Mouse (Mus musculus): Measurements from ENCODE around the gene Apoc4. TPM values are rescaled to one million over a fixed set of nuclear protein-coding genes. Genes with fewer than 3 reads are reported as not detected.
A peak's percentile ranks its signal among the peaks of the same experiment; 100 is the strongest.

The Apoc4 gene
- total RNA-seq, 4 experiments from 2014 or later, result not detected

DNA sequence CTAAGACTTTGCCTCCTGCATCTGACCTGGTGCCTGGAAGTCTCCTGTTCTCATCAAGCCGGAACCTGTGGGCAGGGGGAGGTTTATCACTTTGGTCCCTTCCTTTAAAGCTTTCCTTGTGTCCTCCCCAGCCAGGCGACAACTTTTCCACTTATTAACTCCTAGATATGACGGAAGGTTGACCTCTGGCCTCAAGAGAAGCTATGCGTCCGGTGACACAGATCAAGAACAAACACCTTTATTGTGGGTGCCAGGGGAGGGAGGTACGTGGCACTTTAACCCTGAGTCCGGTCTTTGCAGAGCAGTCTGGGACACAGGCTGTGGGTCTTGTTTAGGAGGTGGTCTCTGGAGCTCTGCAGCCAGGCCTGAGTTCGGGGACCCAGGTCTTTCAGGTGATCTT, 3.4 kb downstream of the Apoc4 start, which contains the start of gene Apoc2:
Gene Apoc2, minus strand, starts transcription at position 70 of the 400 bp plus-strand sequence.
- DNase-seq (ENCODE audit: low spot score), result no peak

DNA sequence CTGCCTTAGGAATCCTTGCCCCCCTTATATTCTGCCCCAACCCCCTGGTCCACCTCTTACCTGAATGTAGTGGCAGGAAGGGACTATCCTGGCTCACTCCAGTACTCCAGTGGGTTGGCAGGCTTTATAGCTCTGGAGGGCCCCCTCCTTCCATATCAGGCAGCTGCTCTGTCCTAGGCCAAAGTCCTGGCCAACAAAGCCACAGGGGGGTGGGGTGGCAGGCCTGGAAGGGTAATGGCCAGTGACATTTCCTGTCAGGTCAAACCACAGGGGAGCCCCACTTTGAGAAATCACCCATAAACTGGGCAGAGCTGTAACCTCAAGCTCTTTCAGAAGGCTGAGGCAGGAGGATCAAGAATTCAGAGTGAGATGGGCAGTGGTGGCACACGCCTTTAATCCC, 4.6 kb downstream of the Apoc4 start:
- no peak for DNase-seq (ENCODE audit: low spot score)

DNA sequence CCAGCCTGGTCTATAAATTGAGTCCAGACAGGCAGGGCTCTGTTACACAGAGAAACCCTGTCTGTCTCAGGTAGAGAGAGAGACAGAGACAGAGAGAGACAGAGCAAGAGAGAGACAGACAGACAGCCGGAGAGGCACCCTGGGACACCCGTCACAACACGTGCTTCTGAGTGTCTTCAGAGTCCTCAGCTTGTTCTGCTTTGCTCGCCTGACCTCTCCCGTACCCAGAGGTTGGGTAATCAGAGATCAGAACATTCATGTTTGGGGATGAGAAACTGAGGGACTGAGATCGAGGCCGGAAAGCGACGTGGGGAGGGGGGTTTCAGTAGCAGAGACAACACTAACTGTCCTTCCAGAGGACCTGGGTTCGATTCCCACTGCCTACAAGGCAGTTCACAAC, 5.5 kb downstream of the Apoc4 start:
- no peak for DNase-seq (ENCODE audit: low spot score)

DNA sequence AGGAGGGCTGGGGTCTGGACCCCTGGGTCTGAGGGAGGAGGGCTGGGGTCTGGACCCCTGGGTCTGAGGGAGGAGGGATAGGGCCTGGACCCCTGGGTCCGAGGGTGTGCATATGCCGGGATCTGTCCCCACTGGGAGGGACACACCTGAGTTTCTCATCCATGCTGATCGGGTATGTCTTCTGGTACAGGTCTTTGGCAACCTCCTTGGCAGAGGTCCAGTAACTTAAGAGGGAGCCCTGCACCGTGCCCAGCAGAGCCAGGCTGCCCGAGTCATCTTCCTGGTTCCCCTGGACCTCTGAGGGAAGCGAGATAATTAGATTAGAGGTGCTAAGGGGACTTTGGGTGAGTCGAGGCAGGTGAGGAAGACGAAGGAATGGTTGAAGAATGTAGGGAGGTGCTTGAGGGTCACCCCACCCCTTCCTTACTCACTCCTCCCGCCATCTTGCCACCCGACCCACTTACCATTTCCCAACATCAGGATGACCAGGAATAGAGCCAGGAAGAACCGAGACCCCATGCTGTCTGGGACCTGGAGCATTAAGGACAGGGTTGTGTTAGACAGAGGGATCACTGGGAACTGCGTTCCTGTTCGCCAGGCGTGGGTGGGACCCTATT, 8.1 kb downstream of the Apoc4 start:
- DNase-seq (ENCODE audit: low spot score), result no peak

DNA sequence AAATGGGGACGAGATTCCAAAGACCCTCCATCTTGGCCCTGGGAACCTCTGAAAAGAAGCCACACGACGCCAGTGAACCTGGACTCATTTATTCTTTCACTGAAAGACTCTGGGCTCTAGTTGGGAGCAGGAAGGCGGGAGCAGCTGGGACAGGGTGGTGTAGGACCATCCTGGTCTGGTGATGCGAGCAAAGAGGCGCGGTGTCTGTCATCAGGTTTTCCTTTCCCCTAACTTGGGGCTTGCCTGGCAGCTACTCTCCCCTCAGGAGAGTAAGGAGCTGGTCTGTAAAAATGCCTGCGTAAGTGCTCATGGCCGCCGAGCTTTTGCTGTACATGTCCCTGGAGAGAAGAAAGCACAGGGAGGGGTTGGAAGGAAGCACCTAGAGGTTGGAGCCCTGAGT, 9.8 kb downstream of the Apoc4 start:
- DNase-seq (ENCODE audit: low spot score), result no peak

DNA sequence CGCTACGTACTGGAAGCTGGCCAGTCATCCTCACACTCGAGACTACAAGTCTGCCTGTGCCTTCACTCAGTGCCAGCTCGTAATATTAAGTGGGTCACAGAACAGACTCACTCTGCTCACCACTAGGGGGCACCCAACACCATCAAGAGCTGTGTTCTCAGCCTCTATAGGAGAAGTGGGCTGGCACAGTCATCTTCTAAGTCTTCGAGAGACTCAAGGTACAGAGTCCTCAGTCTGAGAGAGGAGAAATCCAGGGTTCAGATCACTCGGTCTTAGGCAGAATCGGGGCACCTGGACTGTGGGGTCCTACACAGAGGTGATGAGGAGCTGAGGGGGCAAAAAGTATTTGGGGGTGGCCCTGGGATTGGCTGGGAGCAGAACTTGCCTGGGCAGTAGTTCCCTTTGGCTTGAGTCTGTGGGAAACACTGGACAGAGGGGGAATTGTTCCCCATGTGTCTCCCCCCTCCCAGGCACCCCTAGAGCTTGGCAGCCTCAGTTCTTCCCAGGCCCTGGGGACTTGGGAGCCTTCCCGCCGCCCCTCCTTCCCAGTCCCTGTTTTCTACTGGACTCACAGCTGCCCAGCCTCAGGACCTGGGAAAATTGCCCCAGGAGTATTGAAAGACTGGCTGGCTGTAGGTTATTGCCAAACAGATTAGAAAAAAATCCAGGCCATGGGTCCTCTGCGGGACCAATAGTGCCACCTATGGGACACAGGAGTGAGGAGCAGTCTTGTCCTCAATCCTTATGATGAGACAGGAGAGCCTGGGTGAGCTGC, 12.1 kb downstream of the Apoc4 start:
- DNase-seq (ENCODE audit: low spot score), result peak; percentile 92

DNA sequence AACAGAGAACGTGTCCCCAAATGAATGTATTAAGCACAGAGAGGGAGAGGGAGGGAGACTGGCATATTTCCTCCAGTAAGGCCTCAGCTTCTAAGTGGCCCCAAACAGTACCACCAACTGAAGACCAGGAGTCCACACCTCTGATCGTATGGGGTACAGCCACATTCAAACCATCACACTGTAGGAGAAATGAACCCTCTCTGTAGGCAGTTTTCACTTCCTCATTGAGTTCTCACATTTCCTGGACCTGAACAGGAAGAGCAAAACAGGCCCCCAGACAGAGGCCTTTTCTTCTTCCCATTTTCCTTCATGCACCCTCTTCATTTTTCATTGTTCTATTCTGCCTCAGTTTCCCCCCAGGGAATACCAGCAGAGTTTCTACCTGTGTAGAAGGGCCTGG, 13.8 kb downstream of the Apoc4 start:
- no peak for DNase-seq (ENCODE audit: low spot score)

DNA sequence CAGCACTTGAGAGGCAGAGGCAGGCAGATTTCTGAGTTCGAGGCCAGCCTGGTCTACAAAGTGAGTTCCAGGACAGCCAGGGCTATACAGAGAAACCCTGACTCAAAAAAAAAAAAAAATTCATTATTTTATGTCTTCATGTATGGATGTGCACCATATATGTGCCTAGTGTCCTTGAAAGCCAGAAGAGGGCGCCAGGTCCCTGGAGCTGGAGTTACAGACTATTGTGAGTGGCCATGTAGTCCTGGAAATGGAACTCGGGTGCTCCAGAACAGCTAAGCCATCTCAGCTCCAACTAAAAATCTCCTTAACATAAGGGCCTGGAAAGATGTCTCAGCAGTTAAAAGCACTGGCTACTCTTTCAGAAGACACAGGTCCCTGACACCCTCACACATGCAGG, 14.5 kb downstream of the Apoc4 start:
- DNase-seq (ENCODE audit: low spot score), result no peak

DNA sequence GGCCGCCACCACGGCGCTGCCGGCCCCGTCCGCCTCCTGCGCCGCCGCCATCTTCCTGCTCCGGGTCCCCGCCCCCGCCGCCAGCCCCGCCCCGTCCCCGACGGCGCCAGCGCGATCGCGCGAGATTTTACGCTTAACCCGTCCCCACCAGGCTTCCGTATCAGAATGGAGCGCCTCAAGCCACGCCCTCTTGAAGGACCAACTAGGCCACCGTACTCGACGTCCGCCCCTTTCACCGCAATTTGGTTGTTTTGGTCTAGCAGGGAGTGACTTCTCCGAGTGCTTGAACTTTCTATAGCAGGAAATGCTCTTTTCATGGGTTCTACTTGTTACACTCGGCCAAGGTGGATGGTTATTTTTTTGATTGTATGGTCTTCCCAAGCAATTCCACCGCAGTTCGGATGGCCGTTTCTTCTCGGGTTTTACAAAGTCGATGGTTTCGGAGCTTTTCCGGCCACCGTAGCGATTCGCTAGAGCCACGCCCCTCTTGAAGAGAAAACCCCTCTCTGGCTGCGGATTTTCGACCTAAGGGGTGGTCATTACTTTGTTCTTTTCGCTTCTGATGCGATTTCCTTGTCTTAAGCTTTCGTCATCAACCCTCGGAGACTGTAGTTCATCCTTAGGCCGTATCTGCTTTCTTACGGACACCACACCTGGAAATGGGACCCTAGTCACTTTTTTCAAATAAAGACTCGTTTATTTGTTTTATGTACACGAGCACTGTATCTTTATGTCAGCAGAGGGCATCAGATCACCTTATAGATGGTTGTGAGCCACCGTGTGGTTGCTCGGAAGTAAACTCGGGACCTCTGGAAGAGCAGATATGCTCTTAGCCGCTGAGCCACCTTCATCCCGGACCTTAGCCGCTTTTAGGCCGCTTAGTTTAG, 16.1 kb downstream of the Apoc4 start, which contains the start of gene Clptm1:
Gene Clptm1, minus strand, starts transcription at position 79 of the 887 bp plus-strand sequence.
- DNase-seq (ENCODE audit: low spot score), result peak; percentile 99

DNA sequence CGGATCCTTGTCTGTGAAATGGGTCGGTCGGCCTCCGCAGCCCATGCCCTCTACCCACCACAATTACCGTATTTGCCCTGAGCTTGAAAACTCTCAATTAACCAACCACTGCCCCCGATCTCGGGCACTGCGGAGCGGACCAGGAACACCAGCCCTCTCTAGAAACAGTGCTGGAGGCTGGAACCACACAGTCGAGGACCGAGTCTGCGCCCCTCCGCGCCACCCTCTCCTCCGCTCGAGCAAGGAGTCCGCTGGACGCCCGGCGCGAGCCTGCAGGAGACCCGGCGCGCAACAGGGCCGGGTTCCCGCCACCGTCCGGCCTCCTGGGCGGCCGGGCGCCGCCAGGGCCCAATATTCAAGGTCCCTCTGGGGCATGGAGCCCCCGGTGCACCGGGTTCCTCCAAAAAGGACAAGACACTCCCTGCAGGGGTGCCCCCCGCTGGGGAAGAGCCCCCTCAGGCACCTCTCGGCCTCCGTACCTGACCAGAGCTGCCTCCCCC, 16.8 kb downstream of the Apoc4 start:
- no peak for DNase-seq (ENCODE audit: low spot score)

DNA sequence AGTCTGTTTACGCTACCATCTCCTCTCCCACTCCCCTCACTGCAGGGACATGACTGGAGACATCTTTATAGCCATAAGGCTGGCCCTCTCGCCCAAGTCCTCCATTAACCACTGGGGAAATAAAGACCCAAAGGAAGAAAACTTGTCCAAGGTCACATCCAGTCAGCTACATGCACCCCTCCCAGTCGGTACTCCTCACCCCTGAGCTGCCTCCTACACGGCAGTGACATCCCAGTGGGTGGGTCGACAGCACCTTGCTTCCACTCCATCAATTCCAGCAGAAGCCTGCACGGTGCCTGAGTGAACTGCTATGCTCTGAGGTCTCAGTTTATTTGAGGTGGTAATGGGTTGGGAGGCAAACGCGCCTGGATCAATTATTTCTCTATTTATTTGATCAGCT, 17.3 kb downstream of the Apoc4 start:
- no peak for DNase-seq (ENCODE audit: low spot score)

DNA sequence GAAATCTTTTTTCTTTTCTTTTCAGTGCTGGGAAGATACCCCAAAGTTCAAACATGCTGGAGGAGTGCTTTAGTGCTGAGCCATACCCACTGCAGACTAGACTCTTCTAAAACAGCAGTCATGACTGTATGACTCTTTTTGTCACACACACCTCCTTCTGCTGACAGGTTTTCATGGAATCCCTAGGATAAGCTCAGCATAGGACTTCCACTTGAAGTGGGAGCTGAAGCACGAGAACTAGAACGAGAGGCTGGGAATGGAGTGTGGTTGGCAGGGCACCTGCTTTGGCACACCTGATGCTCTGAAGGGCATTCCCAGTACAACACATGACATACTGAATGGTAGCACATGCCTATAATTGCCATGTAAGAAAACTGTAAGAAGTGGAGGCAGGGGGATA, 28.7 kb downstream of the Apoc4 start:
- peak; percentile 73 for DNase-seq (ENCODE audit: low spot score)

DNA sequence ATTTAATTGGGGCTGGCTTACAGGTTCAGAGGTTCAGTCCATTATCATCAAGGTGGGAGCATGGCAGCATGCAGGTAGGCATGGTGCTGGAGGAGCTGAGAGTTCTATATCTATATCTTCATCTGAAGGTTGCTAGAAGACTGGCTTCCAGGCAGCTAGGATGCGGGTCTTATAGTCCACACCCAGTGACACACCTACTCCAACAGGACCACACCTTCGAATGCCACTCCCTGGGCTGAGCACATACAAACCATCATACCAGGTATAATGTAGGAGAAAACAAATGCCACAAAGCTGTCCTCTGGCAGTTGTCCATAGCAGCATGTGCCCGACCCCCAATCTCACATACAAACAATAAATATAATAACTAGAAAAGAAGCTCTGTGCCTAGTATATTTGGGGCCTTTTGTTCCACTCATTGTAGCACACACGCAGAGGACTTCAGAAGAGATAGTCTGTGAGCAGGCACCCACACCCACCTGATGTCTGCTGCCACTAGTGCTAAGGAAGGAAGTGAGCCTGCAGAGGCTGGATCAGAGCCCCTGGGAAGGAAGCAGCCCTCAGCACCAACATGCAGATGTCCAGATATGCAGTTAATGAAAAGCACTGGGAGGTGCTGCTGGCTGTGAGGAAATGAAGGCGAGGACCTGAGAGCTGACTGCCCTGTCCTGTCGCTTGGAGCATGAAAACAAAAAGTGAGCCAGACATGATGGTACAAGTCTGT, 30.1 kb downstream of the Apoc4 start:
- no peak for DNase-seq (ENCODE audit: low spot score)

DNA sequence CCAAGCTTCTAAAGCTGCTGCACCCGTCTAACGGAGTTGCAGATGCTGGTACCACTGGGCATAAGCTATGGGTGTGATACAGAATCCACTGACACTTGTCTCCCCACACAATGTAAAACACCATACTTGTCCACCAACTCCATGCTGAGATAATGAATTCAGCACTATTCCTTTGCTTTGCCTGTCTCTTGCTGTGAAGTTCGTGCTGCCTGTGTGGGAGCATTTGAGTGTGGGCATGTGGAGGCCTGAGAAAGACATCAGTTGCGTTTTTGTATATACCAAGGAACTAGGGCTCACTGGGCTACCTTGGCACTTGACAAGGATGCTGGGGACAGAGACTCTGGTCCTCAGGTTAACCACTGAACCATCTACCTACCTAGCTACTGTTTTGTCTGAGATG, 40.1 kb downstream of the Apoc4 start:
- no peak for DNase-seq (ENCODE audit: low spot score)

DNA sequence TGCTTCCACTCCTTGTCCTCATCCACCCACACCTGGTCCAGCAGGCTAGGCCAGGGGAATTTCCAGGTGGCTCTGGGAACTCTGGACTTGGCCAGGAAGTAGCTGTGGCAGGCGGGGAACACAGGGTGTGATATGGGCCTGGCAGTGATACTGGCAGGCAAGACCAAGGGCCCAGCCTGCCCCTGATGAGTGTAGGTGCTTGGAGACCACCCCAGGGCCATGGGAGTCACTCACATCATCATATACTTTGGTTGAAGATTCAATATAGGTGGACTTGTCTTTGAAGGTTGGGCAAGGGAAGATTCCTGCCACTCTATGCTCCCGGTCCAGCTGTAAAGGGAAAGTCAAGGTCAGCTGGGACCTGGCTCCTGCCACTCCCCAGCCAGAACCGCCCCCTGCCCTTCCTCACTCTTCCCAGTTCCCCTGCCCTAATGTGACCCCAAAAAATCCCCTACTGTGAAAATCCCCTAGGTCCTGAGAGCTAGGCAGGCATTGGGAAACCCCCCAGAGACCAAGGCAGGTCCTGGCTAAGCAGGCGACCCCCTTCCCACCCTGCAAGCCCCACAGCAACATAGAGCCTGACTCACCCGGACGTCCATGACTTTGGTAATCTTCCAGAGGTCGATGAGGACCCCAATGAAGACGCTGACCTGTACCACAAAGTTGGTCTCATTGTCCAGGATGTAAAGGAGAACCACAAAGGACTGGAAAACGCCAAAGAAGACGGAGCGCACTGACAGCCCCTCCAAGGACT, 46.0 kb downstream of the Apoc4 start:
- DNase-seq (ENCODE audit: low spot score), result no peak

DNA sequence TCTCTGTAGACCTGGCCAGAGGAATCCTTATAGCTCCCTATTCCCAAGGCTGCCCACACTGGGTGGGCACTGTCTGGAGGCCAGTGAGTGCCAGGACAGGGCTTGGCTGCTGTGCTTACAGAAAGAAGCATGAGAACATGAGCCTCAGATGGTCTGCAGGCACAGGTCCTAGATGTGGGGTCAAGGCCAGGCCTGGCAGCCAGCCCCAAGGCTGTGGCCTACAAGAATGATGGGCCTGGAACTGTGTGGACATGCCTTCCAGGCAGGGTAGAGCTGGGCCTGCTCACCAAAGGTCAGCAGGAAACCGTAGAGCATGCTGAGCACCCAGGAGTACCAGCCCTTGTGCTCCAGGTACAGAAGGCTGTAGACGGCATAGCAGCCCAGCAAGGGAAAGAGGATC, 46.7 kb downstream of the Apoc4 start:
- no peak for DNase-seq (ENCODE audit: low spot score)

DNA sequence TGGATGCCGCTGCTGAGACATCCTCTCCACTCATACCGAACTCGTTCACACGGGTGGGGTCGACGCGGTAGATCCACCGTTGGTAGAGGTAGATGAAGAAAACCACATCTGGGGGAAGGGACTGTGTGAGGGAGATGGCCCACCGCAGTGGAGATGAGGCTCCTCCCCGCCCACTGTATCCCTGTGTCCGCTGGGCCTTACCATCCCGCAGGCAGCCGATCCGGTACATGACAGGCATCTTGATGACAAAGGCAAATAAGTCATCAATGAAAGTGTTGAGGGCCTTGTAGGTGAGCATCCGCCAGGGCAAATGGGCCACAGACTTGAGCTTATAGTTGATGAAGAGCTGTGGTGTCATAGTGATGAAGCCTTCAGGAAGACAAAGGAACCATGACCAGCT, 47.4 kb downstream of the Apoc4 start:
- DNase-seq (ENCODE audit: low spot score), result no peak

DNA sequence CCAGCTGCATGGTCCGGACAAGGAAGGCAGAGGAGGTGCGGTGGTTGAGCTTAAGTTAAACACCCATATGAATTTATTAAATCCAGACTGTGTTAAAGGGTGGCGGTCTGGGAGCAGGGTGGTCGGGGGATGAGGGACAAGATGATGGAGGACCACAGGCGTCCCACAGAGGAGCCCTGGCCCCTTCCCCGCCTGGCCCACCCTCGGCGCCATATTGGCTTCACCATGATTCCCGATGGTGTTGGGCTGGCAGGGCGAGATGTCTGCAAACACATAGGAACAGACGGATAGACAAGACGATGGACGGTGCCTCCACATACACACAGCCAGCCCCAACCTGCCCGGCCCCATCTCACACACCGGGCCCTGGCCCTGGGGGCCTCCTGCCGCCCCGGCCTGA, 48.1 kb downstream of the Apoc4 start:
- DNase-seq (ENCODE audit: low spot score), result no peak

DNA sequence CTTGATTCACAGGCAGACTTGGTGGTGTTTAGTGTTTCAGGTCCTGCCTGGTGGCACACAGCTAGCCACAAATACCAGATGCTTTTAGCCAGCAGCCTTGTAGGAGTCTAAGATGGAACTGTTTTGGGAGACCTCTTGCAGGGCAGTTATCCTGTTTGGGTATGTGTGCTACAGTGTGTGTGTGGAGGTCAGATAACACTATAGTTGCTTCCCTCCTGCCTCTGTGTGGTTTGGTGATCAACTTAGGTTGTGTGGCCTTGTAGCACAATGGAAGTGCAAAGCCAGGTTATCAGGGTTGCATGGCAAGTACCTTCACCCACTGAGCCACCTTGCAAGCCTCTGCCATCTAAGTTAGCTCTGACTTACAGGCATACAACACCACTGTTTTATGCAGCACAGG, 48.6 kb downstream of the Apoc4 start:
- no peak for DNase-seq (ENCODE audit: low spot score)

DNA sequence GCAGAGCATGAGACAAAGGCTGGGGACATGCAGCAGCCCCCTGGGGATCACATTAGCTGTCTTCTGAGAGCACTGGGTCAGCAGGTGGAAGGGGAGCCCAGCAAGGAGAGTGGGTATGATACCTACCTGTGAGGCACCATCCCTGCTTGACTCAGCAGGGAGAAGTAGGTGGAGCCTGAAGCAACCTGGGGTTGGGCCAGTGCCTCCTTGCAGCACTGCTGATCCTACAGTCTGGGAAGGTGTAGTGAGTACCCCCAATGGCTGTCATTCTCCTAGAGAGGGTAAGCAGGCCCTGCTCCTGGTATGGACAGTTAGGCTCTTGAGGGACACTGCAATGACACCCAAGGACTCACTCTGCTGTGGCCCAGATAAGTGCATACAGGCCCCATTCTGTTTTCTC, 49.0 kb downstream of the Apoc4 start:
- DNase-seq (ENCODE audit: low spot score), result no peak

DNA sequence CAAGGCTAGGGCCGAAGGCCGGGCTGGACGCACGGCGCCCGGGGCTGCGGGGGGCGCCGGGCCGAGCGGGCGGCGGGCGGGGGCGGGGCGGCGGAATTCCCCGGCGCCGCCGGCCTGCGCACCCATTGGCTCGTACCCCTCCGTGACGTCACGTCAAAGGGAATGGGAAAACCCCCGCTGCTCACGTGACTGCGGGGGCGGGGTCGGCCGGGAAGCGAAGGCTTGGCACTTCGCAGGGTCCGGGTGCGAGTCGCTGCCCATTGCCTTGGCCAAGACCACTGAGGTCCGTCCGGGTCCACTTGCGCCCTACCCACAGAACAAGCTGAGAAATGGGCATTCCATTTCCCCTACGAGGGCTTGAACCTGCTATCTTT, 51.9 kb downstream of the Apoc4 start, which contains the start of gene Relb:
Gene Relb, minus strand, starts transcription at position 78 of the 374 bp plus-strand sequence.
- DNase-seq (ENCODE audit: low spot score), result peak; percentile 89

Data from heart, adult 8-10 months (tissue).